Mouse (Mus musculus) macrophage (primary cell): ENCODE data around the gene 1190002N15Rik. TPM values are rescaled to one million over a fixed set of nuclear protein-coding genes. Genes with fewer than 3 reads are reported as not detected.

ENCODE experiments used
- H3K27ac ChIP-seq: fragments of 350-480 bp; formaldehyde crosslinking; 2 replicates; pipeline ENCODE4 v1.9.0; 2021
- H3K36me3 ChIP-seq: fragments of 350-480 bp; formaldehyde crosslinking; 2 replicates; pipeline ENCODE4 v1.9.0; 2021; ENCODE audit errors: inconsistent target
- H3K4me3 ChIP-seq: fragments of 350-480 bp; formaldehyde crosslinking; 2 replicates; pipeline ENCODE4 v1.9.0; 2021; ENCODE audit errors: inconsistent target
- H3K79me2 ChIP-seq: fragments of 350-480 bp; formaldehyde crosslinking; 2 replicates; pipeline ENCODE4 v1.9.0; 2021; ENCODE audit errors: inconsistent target
- WGBS: methylation state at CpG from one replicate; pipeline ENCODE4 v1.1.7; 2026; ENCODE audit warnings: inconsistent platforms; ENCODE audit not compliant: missing documents; 5-methylcytosine and 5-hydroxymethylcytosine counted together
- polyA plus RNA-seq: library from polyadenylated mRNA; stranded (reverse); fragments of 250-400 nt; gene quantifications from 3 replicates; pipeline ENCODE4 v1.2.4, GENCODE M21; 2018; ENCODE audit warnings: inconsistent platforms

Gene 1190002N15Rik
- polyA plus RNA-seq, 1 experiment from 2014 or later, result 25.6 TPM

DNA sequence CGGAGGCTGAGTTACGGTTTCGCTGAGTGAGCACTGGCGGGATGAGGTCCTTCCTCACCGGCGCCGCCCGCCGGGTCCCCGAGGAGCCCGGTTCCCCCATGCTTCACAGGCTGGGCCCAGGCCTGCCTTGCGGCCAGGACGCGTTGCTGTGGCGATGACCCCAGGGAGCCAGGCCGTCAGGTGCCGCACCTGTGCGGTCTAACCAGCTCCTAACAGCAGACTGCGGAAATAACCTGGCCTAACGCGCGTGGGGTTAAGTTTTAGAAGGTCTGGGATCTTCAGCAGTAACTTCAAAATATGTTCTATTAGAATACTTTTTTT lies 902 bp upstream of the 1190002N15Rik start:
- no peak overlapping the region for H3K27ac ChIP-seq
- H3K79me2 ChIP-seq, result peaks cover 32% of the 10 kb centered on the region
- no peaks in the 10 kb centered on the region for H3K36me3 ChIP-seq
- WGBS, result 1% methylated on average over 22 of the region's 22 CpGs
- H3K4me3 ChIP-seq, result peak overlapping the region; percentile 33

DNA sequence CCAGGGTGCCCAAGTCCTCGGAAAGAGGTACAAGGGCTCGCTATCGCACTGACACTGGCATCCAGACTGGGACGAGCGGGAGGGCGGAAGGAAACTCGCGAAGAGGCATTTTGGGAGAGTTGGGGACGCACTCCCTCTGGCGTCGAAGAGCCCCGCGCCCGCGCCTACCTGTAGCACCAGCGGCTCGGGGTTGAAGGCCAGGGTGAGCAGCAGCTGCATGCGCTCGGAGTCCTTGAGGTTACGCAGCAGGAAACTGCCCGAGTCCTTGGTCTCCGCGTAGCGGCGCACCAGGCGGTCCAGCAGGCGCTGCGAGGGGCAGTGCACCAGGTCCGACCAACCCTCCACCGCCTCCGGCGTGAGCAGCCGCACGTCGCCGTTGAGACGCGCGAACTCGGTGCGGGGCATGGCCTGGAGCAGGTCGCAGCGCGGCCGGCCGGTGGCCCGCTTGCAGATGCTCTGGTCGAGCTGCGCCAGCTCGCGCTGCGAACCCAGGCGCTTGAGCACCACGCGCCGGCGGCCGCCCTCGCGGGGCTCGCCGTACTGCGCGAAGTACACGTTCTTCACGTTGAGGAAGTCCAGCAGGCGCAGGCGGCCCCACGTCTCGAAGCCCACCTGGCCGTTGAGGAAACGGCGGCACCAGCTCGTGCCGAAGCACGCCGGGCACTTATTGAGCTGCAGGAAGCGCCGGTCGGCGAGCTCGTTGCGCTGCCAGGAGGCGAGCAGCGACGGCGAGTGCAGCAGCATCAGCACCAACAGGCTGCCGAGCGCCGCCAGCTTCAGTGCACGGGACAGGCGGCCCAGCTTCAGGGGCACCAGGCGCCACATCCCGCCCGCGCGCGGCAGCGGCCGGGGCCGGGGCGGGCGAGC lies 597 bp downstream of the 1190002N15Rik start:
- H3K79me2 ChIP-seq, result peaks cover 47% of the 10 kb centered on the region
- H3K27ac ChIP-seq, result peak overlapping the region; percentile 31
- peak overlapping the region; percentile 71 for H3K4me3 ChIP-seq
- no peaks in the 10 kb centered on the region for H3K36me3 ChIP-seq
- under 1% methylated on average over 103 of the region's 103 CpGs for WGBS

DNA sequence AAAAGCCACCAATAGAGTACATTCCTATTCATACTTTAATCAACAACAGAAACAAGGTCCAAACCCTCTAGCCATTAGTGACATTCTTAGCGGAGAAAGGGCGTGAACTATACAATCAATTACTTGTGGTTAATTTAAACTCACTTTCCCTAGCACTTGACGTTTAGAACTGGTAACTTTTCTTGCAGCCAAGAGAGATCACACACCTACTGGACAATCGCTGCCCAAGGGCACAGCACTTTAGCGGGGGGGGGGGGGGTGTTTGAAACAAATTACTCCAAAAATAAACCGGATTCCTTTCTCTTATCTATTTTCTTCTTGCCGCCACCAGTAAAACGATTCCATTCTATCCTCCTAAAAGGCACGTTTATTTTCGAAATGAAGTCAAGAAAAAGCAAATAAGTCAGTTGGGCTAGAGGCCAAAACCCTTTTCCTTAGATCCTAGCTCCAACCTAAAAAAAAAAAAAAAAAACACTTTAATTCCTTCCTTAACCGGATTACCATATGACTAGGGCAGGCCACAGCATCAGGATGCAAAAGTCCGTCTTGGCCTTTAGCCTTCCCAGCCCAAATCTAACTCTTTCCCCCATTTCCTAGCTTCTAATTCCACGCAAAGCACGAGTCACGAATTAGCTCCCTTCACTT lies 1.5 kb downstream of the 1190002N15Rik start:
- Histone ChIP-seq H3K27ac (peak overlapping the region; percentile 31), H3K36me3 (no peaks in the 10 kb centered on the region), H3K4me3 (peak overlapping the region; percentile 71), H3K79me2 (peaks cover 56% of the 10 kb centered on the region)
- 26% methylated on average over 12 of the region's 15 CpGs for WGBS

DNA sequence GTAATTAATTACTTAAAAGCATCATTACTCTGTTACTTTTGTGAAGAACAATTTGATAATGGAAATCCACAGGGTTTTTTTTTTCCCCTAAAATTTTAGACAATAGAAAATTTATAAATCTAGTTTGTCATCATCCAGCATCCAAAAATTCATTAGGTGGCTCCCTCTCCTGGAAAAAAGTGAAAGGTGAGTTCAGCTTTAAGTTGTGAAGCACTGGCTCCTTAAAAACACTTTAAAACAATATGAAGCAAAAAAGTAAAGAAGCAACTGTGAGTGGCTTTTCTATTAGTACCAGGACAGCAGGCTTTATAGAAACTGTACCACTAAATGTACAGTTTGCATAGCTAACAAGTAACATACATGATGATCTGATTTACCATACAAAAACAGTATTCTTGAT lies 3.1 kb downstream of the 1190002N15Rik start:
- Histone ChIP-seq H3K4me3 (peak overlapping the region; percentile 71; the same call in 1 of the 2 replicates), H3K79me2 (peaks cover 72% of the 10 kb centered on the region), H3K27ac (no peak overlapping the region), H3K36me3 (no peaks in the 10 kb centered on the region)

DNA sequence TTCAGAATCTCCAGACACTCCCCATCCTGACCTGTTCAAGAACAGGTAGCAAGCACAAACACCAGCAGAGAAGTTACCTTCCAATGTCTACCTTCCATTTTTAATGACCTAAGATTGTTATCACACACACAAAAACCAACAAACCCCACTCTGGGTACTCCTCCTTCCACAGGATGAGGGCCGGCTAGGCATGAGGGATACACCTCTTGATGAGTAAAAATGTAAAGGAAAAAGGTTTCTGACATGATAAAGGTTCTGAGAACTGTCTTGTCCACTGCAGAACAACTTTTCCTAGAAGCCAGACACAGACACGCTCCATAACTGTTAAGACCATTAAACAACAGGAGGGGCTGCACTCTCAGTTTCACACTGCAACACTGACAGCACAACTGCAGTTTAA lies 3.7 kb downstream of the 1190002N15Rik start:
- no peak overlapping the region for H3K4me3 ChIP-seq
- no peaks in the 10 kb centered on the region for H3K36me3 ChIP-seq
- peaks cover 78% of the 10 kb centered on the region for H3K79me2 ChIP-seq
- 89% methylated on average over 2 of the region's 2 CpGs for WGBS
- H3K27ac ChIP-seq, result no peak overlapping the region

GRCm38 (mm10) chr9:94533641-94534040 lies 4.2 kb downstream of the 1190002N15Rik start:
- Histone ChIP-seq H3K4me3 (no peak overlapping the region), H3K27ac (no peak overlapping the region), H3K79me2 (peaks cover 84% of the 10 kb centered on the region), H3K36me3 (no peaks in the 10 kb centered on the region)
- 48% methylated on average over 4 of the region's 4 CpGs for WGBS

- no peaks in the 10 kb centered on the region for H3K36me3 ChIP-seq
- H3K79me2 ChIP-seq, result peaks cover 100% of the 10 kb centered on the region
- no peak overlapping the region for H3K4me3 ChIP-seq
- no peak overlapping the region for H3K27ac ChIP-seq
Measured at GRCm38 (mm10) chr9:94529987-94530386, 7.9 kb downstream of the 1190002N15Rik start.

GRCm38 (mm10) chr9:94529146-94529746 lies 8.6 kb downstream of the 1190002N15Rik start:
- no peaks in the 10 kb centered on the region for H3K36me3 ChIP-seq
- peaks cover 100% of the 10 kb centered on the region for H3K79me2 ChIP-seq
- no peak overlapping the region for H3K27ac ChIP-seq
- 21% methylated on average over 1 of the region's 1 CpGs for WGBS
- no peak overlapping the region for H3K4me3 ChIP-seq

DNA sequence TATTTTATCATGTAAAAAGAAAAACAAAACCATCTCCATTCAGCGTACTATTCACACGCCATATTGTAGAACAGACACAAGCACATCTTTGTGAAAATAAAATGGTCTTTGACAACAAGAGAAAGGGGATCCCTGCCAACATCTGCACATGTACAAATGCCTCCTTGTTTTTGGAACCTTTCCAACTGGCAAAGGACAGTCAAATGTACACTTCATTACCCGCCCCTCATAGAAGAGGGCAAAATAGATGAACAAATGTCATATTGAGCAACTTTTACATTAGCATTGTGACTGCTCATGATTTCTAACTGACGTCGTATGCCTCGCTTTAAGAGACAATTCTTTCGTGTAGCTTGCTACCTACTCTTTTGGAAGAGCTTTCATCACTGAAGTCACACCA lies 11.4 kb downstream of the 1190002N15Rik start:
- no peak overlapping the region for H3K4me3 ChIP-seq
- H3K36me3 ChIP-seq, result no peaks in the 10 kb centered on the region
- H3K27ac ChIP-seq, result no peak overlapping the region
- peaks cover 91% of the 10 kb centered on the region for H3K79me2 ChIP-seq
- WGBS, result 92% methylated on average over 7 of the region's 7 CpGs

DNA sequence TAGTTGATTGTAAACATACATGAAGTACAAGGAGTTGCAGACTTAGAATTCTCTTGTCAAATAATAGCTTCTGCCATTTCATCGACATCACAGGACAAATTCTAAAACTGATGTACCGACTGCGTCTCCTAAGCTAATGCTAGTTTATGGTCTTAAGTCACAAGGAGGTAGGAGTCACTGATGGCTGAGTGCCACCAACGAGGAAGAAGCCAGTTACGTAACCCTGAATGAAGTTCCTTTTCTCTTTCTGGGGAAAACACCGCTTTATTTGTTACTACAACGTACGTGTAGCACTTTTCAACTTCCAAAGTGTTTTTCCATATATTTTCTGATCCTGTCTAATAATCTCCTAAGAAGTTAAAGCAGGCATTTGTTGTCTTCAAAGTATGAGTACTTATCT lies 25.6 kb downstream of the 1190002N15Rik start:
- no peaks in the 10 kb centered on the region for H3K79me2 ChIP-seq
- H3K4me3 ChIP-seq, result no peak overlapping the region
- WGBS, result 9% methylated on average over 8 of the region's 8 CpGs
- H3K36me3 ChIP-seq, result no peaks in the 10 kb centered on the region
- no peak overlapping the region for H3K27ac ChIP-seq

- H3K79me2 ChIP-seq, result no peaks in the 10 kb centered on the region
- no peak overlapping the region for H3K27ac ChIP-seq
- no peak overlapping the region for H3K4me3 ChIP-seq
- no peaks in the 10 kb centered on the region for H3K36me3 ChIP-seq
Measured at GRCm38 (mm10) chr9:94511139-94511538, 26.7 kb downstream of the 1190002N15Rik start.

DNA sequence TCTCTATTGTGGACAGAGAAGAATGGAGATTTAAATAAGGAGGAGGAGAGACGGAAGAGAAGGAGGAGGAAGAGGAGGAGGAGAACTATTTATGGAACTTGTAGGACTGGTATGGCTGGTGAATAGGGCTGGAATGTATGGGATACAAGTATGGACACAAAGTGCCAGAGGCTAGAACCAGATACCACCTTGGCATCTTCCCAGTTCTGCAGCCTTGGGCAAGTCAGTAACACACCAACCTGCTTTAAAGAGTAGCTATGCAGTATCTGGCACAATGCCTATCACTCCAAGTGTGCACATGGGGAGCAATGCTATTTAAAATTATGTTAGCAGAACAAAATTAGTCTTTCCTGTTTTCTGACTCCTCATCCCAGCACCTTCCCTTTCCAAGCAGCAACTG lies 30.9 kb downstream of the 1190002N15Rik start:
- Histone ChIP-seq H3K27ac (no peak overlapping the region), H3K79me2 (no peaks in the 10 kb centered on the region), H3K36me3 (no peaks in the 10 kb centered on the region), H3K4me3 (no peak overlapping the region)
- 93% methylated on average over 1 of the region's 1 CpGs for WGBS

- Histone ChIP-seq H3K4me3 (no peak overlapping the region), H3K27ac (no peak overlapping the region), H3K79me2 (no peaks in the 10 kb centered on the region), H3K36me3 (no peaks in the 10 kb centered on the region)
- 20% methylated on average over 9 of the region's 9 CpGs for WGBS
Measured at GRCm38 (mm10) chr9:94491467-94491866, 46.4 kb downstream of the 1190002N15Rik start.

DNA sequence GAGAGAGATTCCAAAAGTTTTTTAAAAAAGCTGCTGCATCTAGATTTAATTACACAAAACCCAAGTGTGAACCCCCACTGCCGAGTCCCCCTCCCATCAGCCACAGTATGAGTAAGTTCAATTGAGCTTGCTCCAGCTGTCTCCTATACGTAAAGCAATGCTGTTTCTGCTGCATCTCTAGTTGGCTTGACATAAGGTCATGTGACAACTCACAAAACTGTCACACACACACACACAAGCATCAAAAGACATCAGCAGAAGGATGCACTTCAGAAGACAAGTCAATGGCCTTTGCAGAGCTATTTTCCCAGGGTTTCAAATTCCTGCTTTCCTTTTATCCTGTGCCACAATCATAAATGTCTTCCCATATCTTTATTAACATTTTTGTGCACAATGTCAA lies 49.9 kb downstream of the 1190002N15Rik start:
- no peaks in the 10 kb centered on the region for H3K79me2 ChIP-seq
- no peak overlapping the region for H3K27ac ChIP-seq
- no peaks in the 10 kb centered on the region for H3K36me3 ChIP-seq
- no peak overlapping the region for H3K4me3 ChIP-seq
- whole genome bisulfite sequencing, result 95% methylated on average over 2 of the region's 2 CpGs

GRCm38 (mm10) chr9:94483291-94483879 lies 54.5 kb downstream of the 1190002N15Rik start:
- Histone ChIP-seq H3K27ac (no peak overlapping the region), H3K79me2 (no peaks in the 10 kb centered on the region), H3K4me3 (no peak overlapping the region), H3K36me3 (no peaks in the 10 kb centered on the region)
- 80% methylated on average over 6 of the region's 6 CpGs for WGBS
